Mouse (Mus musculus): ENCODE results near the gene BC051019. TPM values are rescaled to one million over a fixed set of nuclear protein-coding genes. Genes with fewer than 3 reads are reported as not detected.

Gene BC051019
- polyA plus RNA-seq, 1 experiment from 2014 or later: 0.07 TPM

GRCm38 (mm10) chr7:109690101-109690500 is 33.5 kb downstream of the BC051019 start:
- Histone ChIP-seq H3K36me3 (replicated peaks) (no peaks in the 10 kb centered on the region), H3K4me1 (replicated peaks) (no peaks in the 10 kb centered on the region), H3K9ac (no peak overlapping the region), H3K9me3 (replicated peaks) (no peaks in the 10 kb centered on the region), H3K27ac (replicated peaks) (no peak overlapping the region), H3K4me2 (no peak overlapping the region), H3K27me3 (0 out of 2 replicates have a peak, but pooled peaks cover 4% of the 10 kb centered on the region), H3K4me3 (replicated peaks) (no peak overlapping the region)
- no peak for ATAC-seq (ENCODE audit: insufficient read depth)
- 74% methylated on average over 3 of the region's 3 CpGs for WGBS (ENCODE audit: insufficient replicate concordance)

- WGBS (ENCODE audit: insufficient replicate concordance): 45% methylated on average over 9 of the region's 9 CpGs
- Histone ChIP-seq H3K4me3 (replicated peaks) (no peak overlapping the region), H3K36me3 (replicated peaks) (no peaks in the 10 kb centered on the region), H3K27me3 (no peaks in the 10 kb centered on the region), H3K4me2 (no peak overlapping the region), H3K9me3 (replicated peaks) (no peaks in the 10 kb centered on the region), H3K27ac (replicated peaks) (no peak overlapping the region), H3K9ac (no peak overlapping the region), H3K4me1 (replicated peaks) (no peaks in the 10 kb centered on the region)
- ATAC-seq (ENCODE audit: insufficient read depth): no peak
Observed at GRCm38 (mm10) chr7:109686585-109687128, 37.0 kb downstream of the BC051019 start.

- Histone ChIP-seq H3K4me1 (replicated peaks) (no peaks in the 10 kb centered on the region), H3K36me3 (replicated peaks) (no peaks in the 10 kb centered on the region), H3K4me3 (replicated peaks) (no peak overlapping the region), H3K9ac (no peak overlapping the region), H3K27me3 (no peaks in the 10 kb centered on the region), H3K27ac (replicated peaks) (no peak overlapping the region), H3K9me3 (replicated peaks) (no peaks in the 10 kb centered on the region), H3K4me2 (no peak overlapping the region)
- 71% methylated on average over 1 of the region's 1 CpGs for WGBS (ENCODE audit: insufficient replicate concordance)
- no peak for ATAC-seq (ENCODE audit: insufficient read depth)
Observed at GRCm38 (mm10) chr7:109680879-109681278, 42.8 kb downstream of the BC051019 start.

GRCm38 (mm10) chr7:109680284-109680683 is 43.4 kb downstream of the BC051019 start:
- H3K27me3 ChIP-seq: no peaks in the 10 kb centered on the region
- ATAC-seq (ENCODE audit: insufficient read depth): no peak
- H3K9ac ChIP-seq: no peak overlapping the region
- no peak overlapping the region for H3K4me2 ChIP-seq
- H3K9me3 ChIP-seq (replicated peaks): no peaks in the 10 kb centered on the region
- 60% methylated on average over 2 of the region's 2 CpGs for WGBS (ENCODE audit: insufficient replicate concordance)
- H3K36me3 ChIP-seq (replicated peaks): no peaks in the 10 kb centered on the region
- H3K27ac ChIP-seq (replicated peaks): no peak overlapping the region
- no peaks in the 10 kb centered on the region for H3K4me1 ChIP-seq (replicated peaks)
- H3K4me3 ChIP-seq (replicated peaks): no peak overlapping the region

- 39% methylated on average over 4 of the region's 4 CpGs for WGBS (ENCODE audit: insufficient replicate concordance)
- Histone ChIP-seq H3K36me3 (replicated peaks) (no peaks in the 10 kb centered on the region), H3K27ac (replicated peaks) (no peak overlapping the region), H3K9ac (no peak overlapping the region), H3K4me1 (replicated peaks) (peaks cover 12% of the 10 kb centered on the region; the same call in 1 of the 2 replicates), H3K27me3 (peaks cover 25% of the 10 kb centered on the region), H3K4me3 (replicated peaks) (no peak overlapping the region), H3K9me3 (replicated peaks) (no peaks in the 10 kb centered on the region), H3K4me2 (no peak overlapping the region)
- no peak for ATAC-seq (ENCODE audit: insufficient read depth)
Observed at GRCm38 (mm10) chr7:109674944-109675628, 48.6 kb downstream of the BC051019 start.

- ATAC-seq (ENCODE audit: insufficient read depth): peak; percentile 78
- H3K27ac ChIP-seq (replicated peaks): peak overlapping the region; percentile 48; the same call in 1 of the 2 replicates
- no peaks in the 10 kb centered on the region for H3K36me3 ChIP-seq (replicated peaks)
- H3K4me3 ChIP-seq (replicated peaks): peak overlapping the region; percentile 61
- 5% methylated on average over 43 of the region's 44 CpGs for WGBS (ENCODE audit: insufficient replicate concordance)
- H3K27me3 ChIP-seq: peaks cover 29% of the 10 kb centered on the region
- peak overlapping the region; percentile 82 for H3K4me2 ChIP-seq
- H3K4me1 ChIP-seq (replicated peaks): peaks cover 12% of the 10 kb centered on the region; the same call in 1 of the 2 replicates
- H3K9ac ChIP-seq: peak overlapping the region; percentile 54
- H3K9me3 ChIP-seq (replicated peaks): no peaks in the 10 kb centered on the region
Observed at GRCm38 (mm10) chr7:109671581-109672471, 51.8 kb downstream of the BC051019 start.

- peaks cover 12% of the 10 kb centered on the region; the same call in 1 of the 2 replicates for H3K4me1 ChIP-seq (replicated peaks)
- H3K4me2 ChIP-seq: no peak overlapping the region
- no peak overlapping the region for H3K9ac ChIP-seq
- no peak overlapping the region for H3K27ac ChIP-seq (replicated peaks)
- ATAC-seq (ENCODE audit: insufficient read depth): no peak
- 60% methylated on average over 5 of the region's 5 CpGs for WGBS (ENCODE audit: insufficient replicate concordance)
- H3K36me3 ChIP-seq (replicated peaks): no peaks in the 10 kb centered on the region
- no peaks in the 10 kb centered on the region for H3K9me3 ChIP-seq (replicated peaks)
- H3K4me3 ChIP-seq (replicated peaks): no peak overlapping the region
- peaks cover 29% of the 10 kb centered on the region for H3K27me3 ChIP-seq
Observed at GRCm38 (mm10) chr7:109669426-109670170, 54.1 kb downstream of the BC051019 start.

- no peak for ATAC-seq (ENCODE audit: insufficient read depth)
- H3K4me2 ChIP-seq: no peak overlapping the region
- H3K9me3 ChIP-seq (replicated peaks): no peaks in the 10 kb centered on the region
- H3K4me1 ChIP-seq (replicated peaks): peaks cover 7% of the 10 kb centered on the region; the same call in 1 of the 2 replicates
- no peak overlapping the region for H3K9ac ChIP-seq
- peaks cover 17% of the 10 kb centered on the region for H3K27me3 ChIP-seq
- WGBS (ENCODE audit: insufficient replicate concordance): 44% methylated on average over 5 of the region's 5 CpGs
- no peak overlapping the region for H3K27ac ChIP-seq (replicated peaks)
- H3K4me3 ChIP-seq (replicated peaks): no peak overlapping the region
- no peaks in the 10 kb centered on the region for H3K36me3 ChIP-seq (replicated peaks)
Observed at GRCm38 (mm10) chr7:109666664-109667063, 57.0 kb downstream of the BC051019 start.

GRCm38 (mm10) chr7:109662626-109663025 is 61.0 kb downstream of the BC051019 start:
- Histone ChIP-seq H3K4me1 (replicated peaks) (peaks cover 17% of the 10 kb centered on the region), H3K36me3 (replicated peaks) (no peaks in the 10 kb centered on the region), H3K9me3 (replicated peaks) (no peaks in the 10 kb centered on the region), H3K4me2 (no peak overlapping the region), H3K9ac (no peak overlapping the region), H3K27me3 (no peaks in the 10 kb centered on the region), H3K4me3 (replicated peaks) (no peak overlapping the region), H3K27ac (replicated peaks) (no peak overlapping the region)
- ATAC-seq (ENCODE audit: insufficient read depth): no peak
- WGBS (ENCODE audit: insufficient replicate concordance): 72% methylated on average over 4 of the region's 4 CpGs

Data from liver, embryonic 15.5 days (tissue).